Mouse (Mus musculus): ENCODE measurements around the gene Rnf4.

- TF ChIP-seq CTCF (IDR thresholded peaks at IDR 0.05; ENCODE audit: extremely low read depth, insufficient read length, insufficient replicate concordance, low read depth, low read length): no peak
- no peak for TF ChIP-seq POLR2A (IDR thresholded peaks at IDR 0.05; ENCODE audit: low read depth, low read length)
Observed at GRCm38 (mm10) chr5:34288154-34288716, 47.9 kb upstream of the Rnf4 start, which contains the start of the genes Zfyve28 and Cfap99.
